Mouse (Mus musculus) liver, adult 2 months (tissue): ENCODE measurements around the gene Tead2. TPM values are rescaled to one million over a fixed set of nuclear protein-coding genes. Genes with fewer than 3 reads are reported as not detected.

Source experiments
- DNase-seq: peaks from one replicate; pipeline ENCODE4 v3.0.0-alpha.2; 2011; ENCODE audit warnings: low read depth, low spot score; ENCODE audit errors: extremely low read depth
- H3K27ac ChIP-seq: fragments of 200-500 bp; replicated peaks from 2 replicates; pipeline ENCODE4 v1.5.1; 2012; ENCODE audit warnings: low read depth, mild to moderate bottlenecking, control low read depth, inconsistent platforms, low read length; ENCODE audit not compliant: insufficient read depth
- H3K27me3 ChIP-seq: fragments of 200-500 bp; 2 replicates; pipeline ENCODE4 v1.6.1; 2012; ENCODE audit warnings: mild to moderate bottlenecking, moderate library complexity, low read length, inconsistent platforms; ENCODE audit not compliant: control insufficient read depth, insufficient read depth
- H3K36me3 ChIP-seq: fragments of 200-500 bp; 2 replicates; pipeline ENCODE4 v1.6.1; 2012; ENCODE audit warnings: low read length, inconsistent platforms; ENCODE audit not compliant: control insufficient read depth, insufficient read depth
- H3K4me1 ChIP-seq: fragments of 200-500 bp; 2 replicates; pipeline ENCODE4 v1.6.1; 2011; ENCODE audit warnings: low read length; ENCODE audit not compliant: control insufficient read depth, insufficient read depth
- H3K4me3 ChIP-seq: fragments of 200-500 bp; 2 replicates; pipeline ENCODE4 v1.5.1; 2011; ENCODE audit warnings: low read depth, mild to moderate bottlenecking, control low read depth, low read length, moderate library complexity; ENCODE audit not compliant: insufficient read depth
- H3K79me2 ChIP-seq: fragments of 200-500 bp; 2 replicates; pipeline ENCODE4 v1.6.1; 2012; ENCODE audit warnings: inconsistent platforms, mild to moderate bottlenecking, low read length, moderate library complexity; ENCODE audit not compliant: control insufficient read depth, insufficient read depth
- H3K9ac ChIP-seq: fragments of 200-500 bp; 2 replicates; pipeline ENCODE4 v1.6.1; 2012; ENCODE audit warnings: low read depth, mild to moderate bottlenecking, control low read depth, inconsistent platforms, low read length
- CTCF ChIP-seq: fragments of 200-500 bp; IDR thresholded peaks from 2 replicates; pipeline ENCODE4 v1.5.1; 2011; ENCODE audit warnings: low read depth, low read length, control low read depth
- POLR2A ChIP-seq: fragments of 200-500 bp; IDR thresholded peaks from 2 replicates; pipeline ENCODE4 v1.6.1; 2011; ENCODE audit warnings: low read length, control low read depth; ENCODE audit not compliant: insufficient read depth; ENCODE audit errors: extremely low read depth
- WGBS: fragments of 180-500 bp; shearing (Covaris S2); methylation state at CpG from one replicate; pipeline ENCODE4 v1.1.7; 2018; 5-methylcytosine and 5-hydroxymethylcytosine counted together
- polyA plus RNA-seq: library from polyadenylated mRNA; depleted of rRNA; stranded (reverse); fragments of >200 nt; gene quantifications from 2 replicates; pipeline ENCODE4 v1.2.3, GENCODE M21; 2012
- total RNA-seq: library from RNA; depleted of rRNA; stranded (reverse); fragments of >200 nt; gene quantifications from 2 replicates; pipeline ENCODE4 v1.2.3, GENCODE M21; 2014

The Tead2 gene
- total and polyA plus RNA-seq, 2 experiments: 1.5 to 2.9 TPM

GRCm38 (mm10) chr7:45211070-45211469 lies 4.5 kb upstream of the Tead2 start:
- no peak overlapping the region for H3K27ac ChIP-seq
- H3K36me3 ChIP-seq: no peaks in the 10 kb centered on the region
- DNase-seq: no peak
- H3K79me2 ChIP-seq: no peaks in the 10 kb centered on the region
- no peak overlapping the region for H3K9ac ChIP-seq
- H3K27me3 ChIP-seq: peaks cover 3% of the 10 kb centered on the region; the same call in 1 of the 2 replicates
- WGBS: 74% methylated on average over 10 of the region's 10 CpGs
- TF ChIP-seq POLR2A (no peak), CTCF (no peak)
- H3K4me1 ChIP-seq: peaks cover 2% of the 10 kb centered on the region
- no peak overlapping the region for H3K4me3 ChIP-seq

- Histone ChIP-seq H3K9ac (no peak within 1 kb of the TSS), H3K36me3 (no peaks in the 10 kb centered on the region), H3K4me3 (no peak within 1 kb of the TSS), H3K27me3 (peaks cover 3% of the 10 kb centered on the region; the same call in 1 of the 2 replicates), H3K27ac (no peak within 1 kb of the TSS), H3K79me2 (no peaks in the 10 kb centered on the region), H3K4me1 (peaks cover 3% of the 10 kb centered on the region)
- WGBS: 20% methylated on average over 17 of the region's 17 CpGs
- TF ChIP-seq CTCF (no peak), POLR2A (no peak)
- DNase-seq: no peak
These were observed 3.7 kb upstream of the Tead2 start, which contains the start of gene Dkkl1 for GRCm38 (mm10) chr7:45211851-45212251. TSS of gene Dkkl1 (minus strand) at chr7:45212147.

- TF ChIP-seq POLR2A (no peak), CTCF (no peak)
- 87% methylated on average over 7 of the region's 7 CpGs for WGBS
- H3K27me3 ChIP-seq: peaks cover 3% of the 10 kb centered on the region; the same call in 1 of the 2 replicates
- no peak overlapping the region for H3K27ac ChIP-seq
- DNase-seq: no peak
- no peaks in the 10 kb centered on the region for H3K79me2 ChIP-seq
- H3K4me1 ChIP-seq: peaks cover 3% of the 10 kb centered on the region
- no peak overlapping the region for H3K4me3 ChIP-seq
- H3K9ac ChIP-seq: no peak overlapping the region
- H3K36me3 ChIP-seq: no peaks in the 10 kb centered on the region
These were observed 3.2 kb upstream of the Tead2 start for GRCm38 (mm10) chr7:45212356-45212755.

GRCm38 (mm10) chr7:45213708-45214107 lies 1.8 kb upstream of the Tead2 start:
- TF ChIP-seq CTCF: no peak
- TF ChIP-seq POLR2A: no peak
- Histone ChIP-seq H3K4me3 (no peak overlapping the region), H3K79me2 (no peaks in the 10 kb centered on the region), H3K27me3 (peaks cover 3% of the 10 kb centered on the region; the same call in 1 of the 2 replicates), H3K9ac (no peak overlapping the region), H3K27ac (no peak overlapping the region), H3K36me3 (no peaks in the 10 kb centered on the region), H3K4me1 (peaks cover 3% of the 10 kb centered on the region)
- peak; percentile 10 for DNase-seq
- WGBS: 37% methylated on average over 5 of the region's 5 CpGs

GRCm38 (mm10) chr7:45216442-45217183 lies 1.1 kb downstream of the Tead2 start:
- Histone ChIP-seq H3K9ac (no peak overlapping the region), H3K27me3 (peaks cover 3% of the 10 kb centered on the region; the same call in 1 of the 2 replicates), H3K36me3 (no peaks in the 10 kb centered on the region), H3K79me2 (no peaks in the 10 kb centered on the region), H3K4me1 (peaks cover 3% of the 10 kb centered on the region), H3K27ac (no peak overlapping the region), H3K4me3 (peak overlapping the region; percentile 73)
- WGBS: 14% methylated on average over 13 of the region's 13 CpGs
- TF ChIP-seq CTCF: no peak
- no peak for TF ChIP-seq POLR2A
- DNase-seq: no peak

GRCm38 (mm10) chr7:45221680-45222079 lies 6.1 kb downstream of the Tead2 start:
- Histone ChIP-seq H3K27me3 (no peaks in the 10 kb centered on the region), H3K27ac (no peak overlapping the region), H3K9ac (no peak overlapping the region), H3K36me3 (no peaks in the 10 kb centered on the region), H3K4me3 (no peak overlapping the region), H3K79me2 (no peaks in the 10 kb centered on the region), H3K4me1 (no peaks in the 10 kb centered on the region)
- 83% methylated on average over 2 of the region's 2 CpGs for WGBS
- no peak for DNase-seq
- TF ChIP-seq CTCF (no peak), POLR2A (no peak)
